Mouse (Mus musculus) limb, embryonic 14.5 days (tissue): ENCODE measurements around the gene Zfp652. TPM values are rescaled to one million over a fixed set of nuclear protein-coding genes. Genes with fewer than 3 reads are reported as not detected.

Experiments
- ATAC-seq: fragments of 200-750 bp; cut with Nextera tagmentation; 2 replicates; pipeline ENCODE4 v1.8.0; 2017; ENCODE audit warnings: low read depth, moderate number of reproducible peaks, moderate TSS enrichment; ENCODE audit not compliant: low FRiP score
- DNase-seq: peaks from one replicate; pipeline ENCODE4 v3.0.0-alpha.2; 2015; ENCODE audit warnings: low spot score
- H3K27ac ChIP-seq: fragments of 300-500 bp; sonication (generic); replicated peaks from 2 replicates; pipeline ENCODE4 v1.5.1; 2014; ENCODE audit warnings: low read depth, mild to moderate bottlenecking, low read length, moderate library complexity, mixed read lengths
- H3K27me3 ChIP-seq: fragments of 300-500 bp; sonication (generic); 2 replicates; pipeline ENCODE4 v1.6.1; 2014; ENCODE audit warnings: low read length, mixed read lengths; ENCODE audit not compliant: control insufficient read depth, insufficient read depth
- H3K36me3 ChIP-seq: fragments of 300-500 bp; sonication (generic); 2 replicates; pipeline ENCODE4 v1.6.1; 2014; ENCODE audit warnings: mild to moderate bottlenecking, low read length, moderate library complexity, mixed read lengths; ENCODE audit not compliant: control insufficient read depth, insufficient read depth
- H3K4me1 ChIP-seq: fragments of 300-500 bp; sonication (generic); 2 replicates; pipeline ENCODE4 v1.6.1; 2014; ENCODE audit warnings: antibody characterized with exemption, low read length, mixed read lengths; ENCODE audit not compliant: control insufficient read depth, insufficient read depth
- H3K4me2 ChIP-seq: fragments of 300-500 bp; sonication (generic); replicated peaks from 2 replicates; pipeline ENCODE4 v1.6.1; 2014; ENCODE audit warnings: low read depth, mild to moderate bottlenecking, low read length, moderate library complexity; ENCODE audit not compliant: severe bottlenecking
- H3K4me3 ChIP-seq: fragments of 300-500 bp; sonication (generic); replicated peaks from 2 replicates; pipeline ENCODE4 v1.5.1; 2014; ENCODE audit warnings: low read length
- H3K9ac ChIP-seq: fragments of 300-500 bp; sonication (generic); 2 replicates; pipeline ENCODE4 v1.6.1; 2014; ENCODE audit warnings: mild to moderate bottlenecking, low read depth, low read length, moderate library complexity; ENCODE audit not compliant: severe bottlenecking
- H3K9me3 ChIP-seq: fragments of 300-500 bp; sonication (generic); 2 replicates; pipeline ENCODE4 v1.6.1; 2016; ENCODE audit warnings: low read length; ENCODE audit not compliant: control insufficient read depth
- POLR2A ChIP-seq: fragments of 200-500 bp; IDR thresholded peaks from 2 replicates; pipeline ENCODE4 v1.8.0; 2012; ENCODE audit warnings: inconsistent platforms, mild to moderate bottlenecking, moderate library complexity, borderline replicate concordance; ENCODE audit not compliant: insufficient read depth, insufficient read length; ENCODE audit errors: extremely low read depth
- WGBS: fragments of 180-500 bp; shearing (Covaris S2); extraction: QIAGEN DNeasy Blood & Tissue Kit; methylation state at CpG from one replicate; pipeline ENCODE4 v1.1.7; 2014; 5-methylcytosine and 5-hydroxymethylcytosine counted together
- polyA plus RNA-seq, 2 experiments: library from polyadenylated mRNA; depleted of rRNA in 1 of 2; stranded (reverse) in 1 of 2; unstranded in 1 of 2; fragments of >200 nt; fragmentation: Nextera tagmentation in 1 of 2; extraction: Ambion mirVana in 1 of 2; gene quantifications; 2 replicates each; pipeline versions ENCODE4 v1.2.1 to v1.2.3; 2012 to 2014

Gene Zfp652
- polyA plus RNA-seq, 2 experiments = 13.8 to 25.3 TPM

GRCm38 (mm10) chr11:95783457-95783856 is 71.0 kb downstream of the Zfp652 start:
- Histone ChIP-seq H3K4me3 (no peak overlapping the region), H3K4me1 (no peaks in the 10 kb centered on the region), H3K27ac (no peak overlapping the region), H3K9ac (no peak overlapping the region), H3K9me3 (no peaks in the 10 kb centered on the region), H3K4me2 (no peak overlapping the region), H3K27me3 (no peaks in the 10 kb centered on the region), H3K36me3 (no peaks in the 10 kb centered on the region)
- ATAC-seq (no peak), DNase-seq (no peak)
- no peak for TF ChIP-seq POLR2A
- WGBS = 80% methylated on average over 4 of the region's 4 CpGs

GRCm38 (mm10) chr11:95783958-95784357 is 71.5 kb downstream of the Zfp652 start:
- no peak overlapping the region for H3K27ac ChIP-seq
- no peaks in the 10 kb centered on the region for H3K4me1 ChIP-seq
- ATAC-seq = no peak
- H3K36me3 ChIP-seq = no peaks in the 10 kb centered on the region
- H3K4me3 ChIP-seq = no peak overlapping the region
- peak; percentile 15 for DNase-seq
- 82% methylated on average over 9 of the region's 9 CpGs for WGBS
- TF ChIP-seq POLR2A = no peak
- H3K4me2 ChIP-seq = no peak overlapping the region
- H3K9me3 ChIP-seq = no peaks in the 10 kb centered on the region
- H3K9ac ChIP-seq = no peak overlapping the region
- no peaks in the 10 kb centered on the region for H3K27me3 ChIP-seq

DNA sequence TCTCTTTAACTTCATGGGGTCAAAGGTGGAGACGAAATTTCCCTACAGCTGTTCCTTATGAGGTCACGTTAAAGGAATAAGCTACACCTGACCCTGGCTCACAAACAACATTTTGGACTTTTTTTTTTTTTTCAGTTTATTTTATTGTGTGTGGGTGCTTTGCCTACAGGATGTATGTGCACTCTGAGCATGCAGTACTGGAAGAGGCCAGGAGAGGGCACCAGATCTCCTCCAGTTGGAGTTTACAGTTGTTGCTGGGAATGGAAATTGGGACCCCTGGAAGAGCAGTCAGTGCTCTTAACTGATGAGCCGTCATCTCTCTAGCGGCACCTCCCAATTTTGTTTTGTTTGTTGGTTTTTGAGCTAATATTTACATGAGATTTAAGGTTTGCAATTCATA is 73.2 kb downstream of the Zfp652 start:
- Histone ChIP-seq H3K9ac (no peak overlapping the region), H3K27ac (no peak overlapping the region), H3K4me1 (no peaks in the 10 kb centered on the region), H3K9me3 (no peaks in the 10 kb centered on the region), H3K4me3 (no peak overlapping the region), H3K27me3 (no peaks in the 10 kb centered on the region), H3K4me2 (no peak overlapping the region), H3K36me3 (no peaks in the 10 kb centered on the region)
- WGBS = 91% methylated on average over 4 of the region's 4 CpGs
- ATAC-seq (no peak), DNase-seq (no peak)
- no peak for TF ChIP-seq POLR2A

- Histone ChIP-seq H3K27ac (no peak overlapping the region), H3K4me3 (no peak overlapping the region), H3K36me3 (no peaks in the 10 kb centered on the region), H3K4me2 (no peak overlapping the region), H3K27me3 (no peaks in the 10 kb centered on the region), H3K4me1 (no peaks in the 10 kb centered on the region), H3K9me3 (no peaks in the 10 kb centered on the region), H3K9ac (no peak overlapping the region)
- 90% methylated on average over 6 of the region's 6 CpGs for WGBS
- DNase-seq (no peak), ATAC-seq (no peak)
- TF ChIP-seq POLR2A = no peak
These were observed 74.0 kb downstream of the Zfp652 start for GRCm38 (mm10) chr11:95786511-95786910.

DNA sequence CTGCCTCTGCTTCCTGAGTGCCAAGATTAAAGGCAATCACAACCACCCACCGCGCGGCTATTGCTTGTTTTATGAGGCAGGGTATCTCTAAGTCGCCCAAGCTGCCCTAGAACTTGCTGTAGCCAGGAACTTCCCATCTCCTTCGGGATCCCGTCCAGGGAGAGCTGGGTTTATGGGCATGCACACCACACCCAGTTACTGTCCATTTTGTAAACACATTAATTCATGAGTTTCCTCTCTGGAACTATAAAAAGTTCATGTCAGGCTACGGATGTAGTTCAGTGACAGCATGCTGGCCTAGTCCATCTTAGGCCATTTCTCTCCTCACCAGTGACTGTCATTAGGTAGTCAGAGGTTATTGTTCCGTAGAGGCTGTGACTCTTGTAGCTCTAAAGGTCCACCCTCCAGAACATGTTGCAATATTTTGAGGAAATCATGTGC is 77.0 kb downstream of the Zfp652 start:
- Histone ChIP-seq H3K4me2 (no peak overlapping the region), H3K36me3 (no peaks in the 10 kb centered on the region), H3K9me3 (no peaks in the 10 kb centered on the region), H3K27me3 (no peaks in the 10 kb centered on the region), H3K9ac (no peak overlapping the region), H3K4me1 (peaks cover 5% of the 10 kb centered on the region; the same call in 1 of the 2 replicates), H3K4me3 (no peak overlapping the region), H3K27ac (no peak overlapping the region)
- 81% methylated on average over 8 of the region's 8 CpGs for WGBS
- ATAC-seq (no peak), DNase-seq (no peak)
- no peak for TF ChIP-seq POLR2A

DNA sequence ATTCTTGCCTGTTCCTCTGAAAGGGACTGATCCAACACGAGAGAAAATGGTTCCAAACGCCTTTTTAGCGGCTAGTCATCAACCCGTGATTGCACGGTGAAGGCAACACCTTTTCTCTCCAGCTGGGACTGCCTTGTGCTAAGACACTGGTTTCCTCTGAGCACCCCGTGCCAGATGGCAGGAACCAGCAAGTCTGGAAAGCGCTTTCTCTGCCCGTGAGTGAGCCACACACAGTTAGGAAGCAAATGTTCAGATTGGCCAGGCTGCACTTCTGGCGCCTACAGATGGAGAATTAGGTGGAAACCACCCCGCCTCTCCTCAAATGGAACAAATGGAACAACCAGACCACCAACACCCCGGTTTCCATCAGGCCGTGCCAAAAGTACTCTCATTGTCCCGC is 79.3 kb downstream of the Zfp652 start:
- H3K9me3 ChIP-seq = no peaks in the 10 kb centered on the region
- peaks cover 9% of the 10 kb centered on the region; the same call in 1 of the 2 replicates for H3K4me1 ChIP-seq
- WGBS = 64% methylated on average over 13 of the region's 13 CpGs
- no peaks in the 10 kb centered on the region for H3K36me3 ChIP-seq
- H3K9ac ChIP-seq = no peak overlapping the region
- no peak overlapping the region for H3K4me2 ChIP-seq
- no peaks in the 10 kb centered on the region for H3K27me3 ChIP-seq
- TF ChIP-seq POLR2A = no peak
- H3K27ac ChIP-seq = no peak overlapping the region
- DNase-seq (no peak), ATAC-seq (no peak)
- no peak overlapping the region for H3K4me3 ChIP-seq
